Mouse (Mus musculus) intestine, embryonic 16.5 days (tissue): ENCODE data around the gene Mfsd10. TPM values are rescaled to one million over a fixed set of nuclear protein-coding genes. Genes with fewer than 3 reads are reported as not detected.

Source experiments
- ATAC-seq: fragments of 200-750 bp; cut with Nextera tagmentation; 2 replicates; pipeline ENCODE4 v1.8.0; 2017; ENCODE audit warnings: moderate TSS enrichment, moderate library complexity
- H3K27ac ChIP-seq: fragments of 300-500 bp; sonication (generic); 2 replicates; pipeline ENCODE4 v1.5.1; 2014; ENCODE audit warnings: mild to moderate bottlenecking, low read length
- H3K27me3 ChIP-seq: fragments of 300-500 bp; sonication (generic); replicated peaks from 2 replicates; pipeline ENCODE4 v1.6.1; 2014; ENCODE audit warnings: low read length, control low read depth, mixed read lengths; ENCODE audit not compliant: control insufficient read depth, insufficient read depth
- H3K36me3 ChIP-seq: fragments of 300-500 bp; sonication (generic); 2 replicates; pipeline ENCODE4 v1.6.1; 2014; ENCODE audit warnings: low read length, control low read depth; ENCODE audit not compliant: control insufficient read depth, insufficient read depth
- H3K4me1 ChIP-seq: fragments of 300-500 bp; sonication (generic); 2 replicates; pipeline ENCODE4 v1.6.1; 2014; ENCODE audit warnings: low read length, control low read depth, mixed read lengths; ENCODE audit not compliant: control insufficient read depth, insufficient read depth
- H3K4me2 ChIP-seq: fragments of 300-500 bp; sonication (generic); 2 replicates; pipeline ENCODE4 v1.6.1; 2014; ENCODE audit warnings: low read depth, low read length, control low read depth
- H3K4me3 ChIP-seq: fragments of 300-500 bp; sonication (generic); 2 replicates; pipeline ENCODE4 v1.5.1; 2014; ENCODE audit warnings: mild to moderate bottlenecking, low read length
- H3K9ac ChIP-seq: fragments of 300-500 bp; sonication (generic); 2 replicates; pipeline ENCODE4 v1.6.1; 2014; ENCODE audit warnings: low read depth, low read length
- H3K9me3 ChIP-seq: fragments of 300-500 bp; sonication (generic); 2 replicates; pipeline ENCODE4 v1.6.1; 2016; ENCODE audit warnings: low read length, control low read depth; ENCODE audit not compliant: control insufficient read depth
- WGBS: fragments of 180-500 bp; shearing (Covaris S2); extraction: QIAGEN DNeasy Blood & Tissue Kit; methylation state at CpG from one replicate; pipeline ENCODE4 v1.1.7; 2014; 5-methylcytosine and 5-hydroxymethylcytosine counted together
- polyA plus RNA-seq: library from polyadenylated mRNA; unstranded; fragments of >200 nt; fragmentation: Nextera tagmentation; extraction: Ambion mirVana; gene quantifications from 2 replicates; pipeline ENCODE4 v1.2.1, GENCODE M21; 2015

Mfsd10 gene
- polyA plus RNA-seq, 1 experiment from 2014 or later, result 118 TPM

- H3K27ac ChIP-seq, result no peak overlapping the region
- H3K9ac ChIP-seq, result no peak overlapping the region
- no peaks in the 10 kb centered on the region for H3K9me3 ChIP-seq
- peaks cover 3% of the 10 kb centered on the region; the same call in 1 of the 2 replicates for H3K36me3 ChIP-seq
- H3K4me1 ChIP-seq, result no peaks in the 10 kb centered on the region
- no peak overlapping the region for H3K4me2 ChIP-seq
- WGBS, result 65% methylated on average over 4 of the region's 4 CpGs
- no peak for ATAC-seq
- H3K27me3 ChIP-seq, result no peaks in the 10 kb centered on the region
- no peak overlapping the region for H3K4me3 ChIP-seq
Observed at GRCm38 (mm10) chr5:34590702-34591101, 46.3 kb downstream of the Mfsd10 start.

DNA sequence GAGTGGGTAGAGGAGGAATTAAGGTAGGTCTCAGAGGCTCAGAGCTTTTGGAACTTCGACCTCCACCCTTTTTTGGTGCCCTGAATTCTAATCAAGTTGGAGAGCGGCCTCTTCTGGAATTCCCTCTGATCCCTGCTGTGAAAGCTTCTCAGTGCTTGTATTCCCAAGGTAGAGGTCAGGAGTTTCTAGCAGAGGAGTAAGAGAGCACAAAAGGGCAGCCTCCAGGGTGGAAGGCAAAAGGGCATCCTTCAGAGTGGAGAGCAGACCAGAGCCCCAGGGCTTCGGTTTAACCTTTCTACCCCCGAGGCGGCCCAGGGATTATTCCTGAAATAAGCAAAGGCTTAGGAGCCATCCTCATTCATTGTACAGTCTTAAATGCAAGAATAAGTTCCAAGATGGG lies 47.0 kb downstream of the Mfsd10 start:
- Histone ChIP-seq H3K4me1 (no peaks in the 10 kb centered on the region), H3K4me3 (no peak overlapping the region), H3K9ac (no peak overlapping the region), H3K27me3 (no peaks in the 10 kb centered on the region), H3K4me2 (no peak overlapping the region), H3K36me3 (peaks cover 3% of the 10 kb centered on the region; the same call in 1 of the 2 replicates), H3K27ac (no peak overlapping the region), H3K9me3 (no peaks in the 10 kb centered on the region)
- 47% methylated on average over 5 of the region's 5 CpGs for WGBS
- ATAC-seq, result no peak

GRCm38 (mm10) chr5:34587881-34588280 lies 49.1 kb downstream of the Mfsd10 start:
- no peaks in the 10 kb centered on the region for H3K4me1 ChIP-seq
- no peak overlapping the region for H3K4me3 ChIP-seq
- no peak overlapping the region for H3K27ac ChIP-seq
- WGBS, result 89% methylated on average over 5 of the region's 5 CpGs
- ATAC-seq, result no peak
- H3K36me3 ChIP-seq, result no peaks in the 10 kb centered on the region
- no peak overlapping the region for H3K4me2 ChIP-seq
- H3K9me3 ChIP-seq, result no peaks in the 10 kb centered on the region
- no peaks in the 10 kb centered on the region for H3K27me3 ChIP-seq
- no peak overlapping the region for H3K9ac ChIP-seq

GRCm38 (mm10) chr5:34585216-34585615 lies 51.8 kb downstream of the Mfsd10 start:
- no peak for ATAC-seq
- no peak overlapping the region for H3K4me2 ChIP-seq
- 79% methylated on average over 5 of the region's 5 CpGs for WGBS
- H3K9ac ChIP-seq, result no peak overlapping the region
- H3K9me3 ChIP-seq, result no peaks in the 10 kb centered on the region
- H3K36me3 ChIP-seq, result no peaks in the 10 kb centered on the region
- H3K4me1 ChIP-seq, result peaks cover 6% of the 10 kb centered on the region
- no peaks in the 10 kb centered on the region for H3K27me3 ChIP-seq
- H3K27ac ChIP-seq, result no peak overlapping the region
- H3K4me3 ChIP-seq, result no peak overlapping the region

Other genes starting within 250 kb of the Mfsd10 start
- 15.8 and 17.1 TPM in 2 replicates for gene Tnip2, start 123.2 kb downstream of the Mfsd10 start, polyA plus RNA-seq
- 3.4 and 3.7 TPM in 2 replicates for gene Sh3bp2, start 111.4 kb downstream of the Mfsd10 start, polyA plus RNA-seq
- 138 and 143 TPM in 2 replicates for gene Add1, start 63.5 kb downstream of the Mfsd10 start, polyA plus RNA-seq
- gene Nop14, start 22.9 kb upstream of the Mfsd10 start, polyA plus RNA-seq, result 21.0 and 23.7 TPM in 2 replicates
- gene Grk4, start 23.2 kb upstream of the Mfsd10 start, polyA plus RNA-seq, result 0.93 and 1.2 TPM in 2 replicates
- gene Htt, start 124.5 kb upstream of the Mfsd10 start, polyA plus RNA-seq, result 7.2 and 7.4 TPM in 2 replicates